Mouse (Mus musculus) neural tube, embryonic 15.5 days (tissue): Measurements from ENCODE around the gene Gzmk. TPM values are rescaled to one million over a fixed set of nuclear protein-coding genes. Genes with fewer than 3 reads are reported as not detected.

Experiments used
- ATAC-seq: fragments of 200-750 bp; cut with Nextera tagmentation; 2 replicates; pipeline ENCODE4 v1.8.0; 2017; ENCODE audit warnings: mild to moderate bottlenecking, moderate TSS enrichment, moderate library complexity; ENCODE audit not compliant: low FRiP score
- H3K27ac ChIP-seq: fragments of 300-500 bp; sonication (generic); replicated peaks from 2 replicates; pipeline ENCODE4 v1.5.1; 2015; ENCODE audit warnings: mild to moderate bottlenecking, inconsistent platforms
- H3K27me3 ChIP-seq: fragments of 300-500 bp; sonication (generic); replicated peaks from 2 replicates; pipeline ENCODE4 v1.6.1; 2015; ENCODE audit warnings: inconsistent platforms
- H3K36me3 ChIP-seq: fragments of 300-500 bp; sonication (generic); 2 replicates; pipeline ENCODE4 v1.6.1; 2015; ENCODE audit warnings: inconsistent platforms
- H3K4me1 ChIP-seq: fragments of 300-500 bp; sonication (generic); 2 replicates; pipeline ENCODE4 v1.6.1; 2015; ENCODE audit warnings: inconsistent platforms
- H3K4me2 ChIP-seq: fragments of 300-500 bp; sonication (generic); 2 replicates; pipeline ENCODE4 v1.6.1; 2015; ENCODE audit warnings: inconsistent platforms, mild to moderate bottlenecking, moderate library complexity
- H3K4me3 ChIP-seq: fragments of 300-500 bp; sonication (generic); replicated peaks from 2 replicates; pipeline ENCODE4 v1.5.1; 2015; ENCODE audit warnings: mild to moderate bottlenecking, inconsistent platforms
- H3K9ac ChIP-seq: fragments of 300-500 bp; sonication (generic); replicated peaks from 2 replicates; pipeline ENCODE4 v1.6.1; 2015; ENCODE audit warnings: mild to moderate bottlenecking, inconsistent platforms
- H3K9me3 ChIP-seq: fragments of 300-500 bp; sonication (generic); replicated peaks from 2 replicates; pipeline ENCODE4 v1.6.1; 2016; ENCODE audit warnings: inconsistent platforms
- WGBS: fragments of 180-500 bp; shearing (Covaris S2); methylation state at CpG from one replicate; pipeline ENCODE4 v1.1.7; 2015; ENCODE audit warnings: mixed read lengths; 5-methylcytosine and 5-hydroxymethylcytosine counted together
- polyA plus RNA-seq: library from polyadenylated mRNA; unstranded; fragments of >200 nt; fragmentation: Nextera tagmentation; extraction: Ambion mirVana; gene quantifications from 2 replicates; pipeline ENCODE4 v1.2.1, GENCODE M21; 2015

The Gzmk gene
- polyA plus RNA-seq, 1 experiment from 2014 or later: not detected

DNA sequence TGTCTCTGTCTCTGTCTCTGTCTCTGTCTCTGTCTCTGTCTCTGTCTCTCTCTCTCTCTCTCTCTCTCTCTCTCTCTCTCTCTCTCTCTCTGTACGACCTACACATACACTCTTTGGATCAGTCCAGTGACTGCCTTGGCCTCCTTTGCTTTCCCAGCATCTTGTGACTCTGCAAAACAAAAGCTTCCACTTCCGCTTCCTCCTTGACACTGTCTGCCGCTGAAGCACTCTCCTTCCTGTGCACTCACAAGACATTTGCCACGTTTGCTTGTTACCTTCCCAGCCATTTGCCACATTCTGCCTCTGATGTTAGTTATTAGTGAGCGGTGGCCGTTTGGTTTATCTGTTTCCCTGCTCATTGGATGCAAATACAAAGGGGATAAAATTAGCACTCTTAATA lies 16.4 kb upstream of the Gzmk start:
- 65% methylated on average over 6 of the region's 6 CpGs for WGBS
- no peak for ATAC-seq
- Histone ChIP-seq H3K27me3 (no peaks in the 10 kb centered on the region), H3K4me1 (no peaks in the 10 kb centered on the region), H3K4me3 (no peak overlapping the region), H3K9ac (no peak overlapping the region), H3K4me2 (no peak overlapping the region), H3K36me3 (no peaks in the 10 kb centered on the region), H3K27ac (no peak overlapping the region), H3K9me3 (no peaks in the 10 kb centered on the region)

DNA sequence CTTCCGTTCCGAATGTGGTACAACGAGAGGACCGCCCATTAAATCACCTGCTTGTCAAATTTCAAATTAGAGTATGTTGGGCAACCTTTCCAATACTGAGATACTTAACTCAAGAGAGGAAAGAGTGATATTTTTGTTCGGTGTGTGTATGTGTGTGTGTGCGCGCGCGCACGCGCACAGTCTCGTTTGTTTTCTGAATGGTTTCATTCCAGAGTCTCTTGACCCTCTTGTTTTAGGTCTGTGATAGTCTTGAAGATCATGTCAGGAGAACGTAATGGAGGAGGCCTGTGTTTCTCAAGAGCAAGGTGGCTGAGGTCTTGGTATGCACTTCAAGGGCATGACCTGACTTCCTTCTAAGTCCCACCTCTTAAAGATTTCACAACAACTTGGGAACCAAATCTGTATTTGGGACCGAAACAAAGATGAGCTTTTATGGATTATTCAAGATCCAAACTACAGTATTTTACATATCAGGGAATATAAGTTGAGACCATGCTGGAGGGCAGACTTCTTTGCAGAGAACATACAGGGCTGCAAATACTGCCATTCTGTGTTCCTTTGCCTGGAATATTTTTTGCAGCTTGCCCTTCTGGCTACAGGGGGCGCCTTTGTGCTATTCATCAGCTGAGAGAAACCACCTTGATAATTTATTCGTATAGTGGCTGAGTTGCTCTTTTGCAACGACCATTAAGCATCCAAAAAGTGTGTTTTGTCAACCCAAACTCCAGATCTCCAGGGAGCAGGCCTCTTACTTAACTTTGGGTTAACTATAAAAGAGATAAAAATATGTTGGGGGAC lies 2.2 kb upstream of the Gzmk start:
- 92% methylated on average over 17 of the region's 17 CpGs for WGBS

DNA sequence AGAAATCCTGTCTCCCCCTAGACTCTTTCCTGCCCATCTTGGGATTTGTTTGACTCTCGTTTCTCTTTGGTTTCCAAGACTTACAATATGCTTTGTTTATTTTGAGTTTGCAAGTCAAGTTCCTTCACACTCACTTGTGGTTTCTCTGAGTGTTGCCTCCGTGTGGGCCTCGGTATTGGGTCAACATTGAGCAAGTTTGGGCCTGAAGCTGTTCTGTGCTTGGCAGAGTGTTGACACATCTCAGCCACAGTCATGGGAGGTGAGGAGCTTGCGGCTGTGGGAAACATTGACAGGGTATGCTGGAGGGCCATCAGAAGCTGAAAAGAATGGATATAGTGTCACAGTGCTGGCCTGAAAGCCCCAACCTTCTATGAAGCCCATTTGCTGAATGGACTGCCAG lies 1.4 kb upstream of the Gzmk start:
- no peak overlapping the region for H3K27ac ChIP-seq
- H3K9me3 ChIP-seq: no peaks in the 10 kb centered on the region
- H3K4me1 ChIP-seq: peaks cover 10% of the 10 kb centered on the region
- no peak overlapping the region for H3K4me3 ChIP-seq
- WGBS: 93% methylated on average over 4 of the region's 4 CpGs
- H3K36me3 ChIP-seq: no peaks in the 10 kb centered on the region
- H3K4me2 ChIP-seq: no peak overlapping the region
- no peak for ATAC-seq
- no peak overlapping the region for H3K9ac ChIP-seq
- H3K27me3 ChIP-seq: no peaks in the 10 kb centered on the region

More for the DNA sequence above, 2.2 kb upstream of the Gzmk start:
- H3K4me1 ChIP-seq: peaks cover 10% of the 10 kb centered on the region
- ATAC-seq: no peak
- no peaks in the 10 kb centered on the region for H3K9me3 ChIP-seq
- no peaks in the 10 kb centered on the region for H3K27me3 ChIP-seq
- H3K9ac ChIP-seq: no peak overlapping the region
- H3K27ac ChIP-seq: no peak overlapping the region
- no peak overlapping the region for H3K4me2 ChIP-seq
- no peaks in the 10 kb centered on the region for H3K36me3 ChIP-seq
- no peak overlapping the region for H3K4me3 ChIP-seq

DNA sequence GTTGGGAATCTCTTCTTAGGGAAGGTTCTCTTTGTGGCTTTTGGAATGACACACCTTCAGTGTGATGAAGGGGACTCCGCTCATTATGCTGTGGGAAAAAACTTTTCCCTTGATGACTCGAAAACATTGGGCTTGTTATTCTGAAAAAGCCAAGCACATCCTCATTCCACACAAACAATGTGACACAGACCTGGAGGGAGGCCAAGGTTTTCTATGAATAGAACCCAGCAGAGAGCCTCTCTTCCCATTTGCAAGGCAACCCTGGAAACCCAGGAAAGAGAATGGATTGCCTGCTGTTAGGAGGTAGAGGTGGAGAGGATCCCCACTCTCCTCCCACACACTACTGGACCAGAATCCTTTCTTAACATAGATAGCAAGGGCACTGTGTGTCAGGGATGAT lies 1.6 kb downstream of the Gzmk start:
- Histone ChIP-seq H3K27me3 (no peaks in the 10 kb centered on the region), H3K4me3 (no peak overlapping the region), H3K4me2 (peak overlapping the region; percentile 34), H3K9me3 (no peaks in the 10 kb centered on the region), H3K4me1 (peaks cover 10% of the 10 kb centered on the region), H3K27ac (peak overlapping the region; percentile 39), H3K9ac (no peak overlapping the region), H3K36me3 (no peaks in the 10 kb centered on the region)
- 15% methylated on average over 2 of the region's 2 CpGs for WGBS
- no peak for ATAC-seq

DNA sequence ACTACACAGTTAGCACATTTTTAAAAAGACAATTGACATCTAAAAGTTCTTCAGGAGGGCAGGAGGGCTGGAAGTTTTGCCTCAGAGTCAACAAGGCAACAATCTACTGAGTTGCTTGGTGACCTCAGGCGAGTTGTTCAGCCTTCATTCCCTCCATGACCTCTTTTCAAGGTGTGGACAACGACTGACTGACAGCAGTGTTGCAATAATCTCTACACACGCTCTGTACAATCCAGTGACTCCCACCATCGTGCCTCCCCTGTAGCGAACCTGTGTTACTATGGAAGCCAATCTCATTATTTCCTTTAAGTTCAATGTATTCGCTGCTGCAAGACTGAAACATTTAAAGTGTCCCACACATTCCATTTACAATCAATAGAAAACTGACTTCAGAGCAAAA lies 3.9 kb downstream of the Gzmk start:
- 84% methylated on average over 6 of the region's 6 CpGs for WGBS
- Histone ChIP-seq H3K9ac (no peak overlapping the region), H3K4me2 (no peak overlapping the region), H3K4me1 (peaks cover 10% of the 10 kb centered on the region), H3K27ac (no peak overlapping the region), H3K9me3 (no peaks in the 10 kb centered on the region), H3K27me3 (no peaks in the 10 kb centered on the region), H3K36me3 (no peaks in the 10 kb centered on the region), H3K4me3 (no peak overlapping the region)
- ATAC-seq: no peak

DNA sequence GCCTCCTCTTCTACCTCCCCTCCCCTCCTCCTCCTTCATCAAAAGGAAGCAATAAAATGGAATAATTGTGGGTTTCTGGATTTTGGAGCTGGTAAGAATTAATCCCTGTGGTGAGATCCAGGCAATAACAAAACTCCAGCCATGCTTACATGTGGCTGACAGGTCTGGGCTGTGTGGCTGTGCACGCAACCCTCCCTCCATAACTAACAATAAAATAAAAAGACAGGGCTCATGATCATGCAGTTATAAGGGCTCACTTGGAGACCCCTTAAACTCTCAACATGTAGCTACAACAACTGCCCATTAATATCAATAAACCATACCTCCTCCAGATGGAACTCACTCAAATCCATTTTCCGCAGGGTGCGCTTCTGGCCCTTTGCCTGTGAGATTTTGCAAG lies 11.8 kb downstream of the Gzmk start:
- ATAC-seq: no peak
- no peaks in the 10 kb centered on the region for H3K36me3 ChIP-seq
- WGBS: 83% methylated on average over 3 of the region's 3 CpGs
- no peak overlapping the region for H3K9ac ChIP-seq
- H3K27me3 ChIP-seq: peaks cover 6% of the 10 kb centered on the region; the same call in 1 of the 2 replicates
- peaks cover 8% of the 10 kb centered on the region; the same call in 1 of the 2 replicates for H3K4me1 ChIP-seq
- H3K4me2 ChIP-seq: no peak overlapping the region
- no peaks in the 10 kb centered on the region for H3K9me3 ChIP-seq
- no peak overlapping the region for H3K27ac ChIP-seq
- no peak overlapping the region for H3K4me3 ChIP-seq

DNA sequence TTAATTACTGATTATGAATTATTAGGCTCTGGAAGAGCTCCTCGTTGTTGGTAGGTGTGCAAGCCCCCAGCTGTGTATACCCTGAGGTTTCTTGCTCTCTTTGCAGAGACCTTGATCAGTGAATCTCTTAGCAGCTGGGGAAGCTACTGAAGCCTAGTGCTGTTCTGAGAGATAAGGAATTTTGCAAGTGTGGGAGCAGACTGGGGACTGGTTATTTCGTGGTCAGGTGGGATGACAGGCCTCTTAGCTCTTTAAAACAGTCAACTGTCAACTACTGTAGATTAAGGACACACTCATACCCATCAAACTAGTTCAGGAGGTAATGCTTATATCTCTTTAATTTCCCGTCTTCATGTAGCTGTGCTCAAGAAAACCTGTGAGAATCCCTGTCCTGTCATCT lies 13.3 kb downstream of the Gzmk start:
- Histone ChIP-seq H3K27ac (no peak overlapping the region), H3K4me1 (peaks cover 8% of the 10 kb centered on the region; the same call in 1 of the 2 replicates), H3K36me3 (no peaks in the 10 kb centered on the region), H3K4me3 (no peak overlapping the region), H3K9me3 (no peaks in the 10 kb centered on the region), H3K4me2 (no peak overlapping the region), H3K27me3 (peaks cover 6% of the 10 kb centered on the region; the same call in 1 of the 2 replicates), H3K9ac (no peak overlapping the region)
- ATAC-seq: no peak
- 78% methylated on average over 3 of the region's 3 CpGs for WGBS

DNA sequence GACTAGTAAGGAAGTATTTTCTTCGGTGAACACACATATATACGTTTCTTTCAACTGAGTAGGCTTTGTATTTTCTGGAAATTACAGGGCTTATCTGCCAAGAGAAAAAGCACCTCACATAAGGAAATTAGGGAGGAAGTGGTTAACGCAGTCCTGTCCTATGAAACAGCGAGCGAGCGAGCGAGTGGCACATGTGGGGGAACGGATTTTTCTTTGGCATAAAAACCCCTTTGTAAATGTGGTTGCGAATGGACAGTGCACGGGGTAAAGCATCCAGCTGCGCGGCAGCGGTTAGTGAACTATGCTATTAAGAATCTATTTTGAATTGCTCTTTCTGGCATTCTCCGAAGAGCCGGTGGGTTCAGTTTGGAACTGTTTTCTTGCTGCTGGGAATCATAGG lies 14.4 kb downstream of the Gzmk start:
- 69% methylated on average over 15 of the region's 15 CpGs for WGBS
- H3K9ac ChIP-seq: no peak overlapping the region
- no peak overlapping the region for H3K27ac ChIP-seq
- no peak overlapping the region for H3K4me2 ChIP-seq
- H3K4me3 ChIP-seq: no peak overlapping the region
- H3K36me3 ChIP-seq: no peaks in the 10 kb centered on the region
- peaks cover 8% of the 10 kb centered on the region; the same call in 1 of the 2 replicates for H3K4me1 ChIP-seq
- ATAC-seq: no peak
- no peaks in the 10 kb centered on the region for H3K9me3 ChIP-seq
- peaks cover 6% of the 10 kb centered on the region; the same call in 1 of the 2 replicates for H3K27me3 ChIP-seq

DNA sequence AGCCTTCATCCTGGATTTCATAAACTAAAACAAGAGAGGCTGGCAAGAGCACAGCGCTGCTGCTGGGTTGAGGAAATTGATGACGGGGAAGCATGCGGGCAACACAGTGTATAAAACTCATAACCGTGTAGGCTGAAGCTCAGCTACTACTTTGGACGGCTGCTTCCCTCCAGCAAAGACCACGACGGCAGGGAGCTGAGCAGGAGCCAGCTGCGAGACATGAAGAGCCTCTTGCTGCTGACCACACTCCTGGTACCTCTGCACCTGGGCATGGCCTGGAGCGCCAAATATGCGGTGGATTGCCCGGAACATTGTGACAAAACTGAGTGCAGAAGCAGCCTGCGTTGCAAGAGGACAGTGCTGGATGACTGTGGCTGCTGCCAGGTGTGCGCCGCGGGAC lies 16.1 kb downstream of the Gzmk start, which contains the start of gene Esm1:
Gene Esm1 (plus strand): TSS at position 36 of the 400 bp plus-strand sequence.
- H3K4me1 ChIP-seq: peaks cover 8% of the 10 kb centered on the region; the same call in 1 of the 2 replicates
- 41% methylated on average over 15 of the region's 15 CpGs for WGBS
- 0 out of 2 replicates have a peak, but pooled peaks have one; percentile 45 for ATAC-seq
- no peak within 1 kb of the TSS for H3K9ac ChIP-seq
- H3K4me3 ChIP-seq: peak within 1 kb of the TSS; percentile 0; the same call in 1 of the 2 replicates
- no peaks in the 10 kb centered on the region for H3K36me3 ChIP-seq
- H3K27me3 ChIP-seq: peaks cover 6% of the 10 kb centered on the region; the same call in 1 of the 2 replicates
- no peak within 1 kb of the TSS for H3K27ac ChIP-seq
- peak within 1 kb of the TSS; percentile 31 for H3K4me2 ChIP-seq
- no peaks in the 10 kb centered on the region for H3K9me3 ChIP-seq

DNA sequence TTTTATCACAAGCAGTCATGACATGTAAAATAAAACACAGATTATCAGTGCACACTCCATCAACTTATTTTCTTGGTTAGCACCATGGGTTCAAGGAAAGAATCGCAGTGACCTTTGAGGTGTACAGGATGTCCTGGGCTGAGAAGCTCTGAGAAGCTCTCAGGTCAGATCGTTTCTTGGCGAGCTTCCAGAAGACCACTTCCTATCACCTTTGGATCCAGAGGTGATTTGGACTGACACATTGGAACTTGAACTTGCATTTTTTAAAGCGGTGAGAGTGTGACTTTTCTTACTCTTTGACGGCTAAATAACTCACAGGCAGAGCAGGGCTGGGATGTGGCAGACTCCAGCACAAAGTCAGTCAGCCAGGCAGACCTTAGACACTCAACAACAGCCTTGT lies 20.4 kb downstream of the Gzmk start:
- H3K4me2 ChIP-seq: no peak overlapping the region
- H3K27me3 ChIP-seq: 0 out of 2 replicates have a peak, but pooled peaks cover 2% of the 10 kb centered on the region
- no peaks in the 10 kb centered on the region for H3K9me3 ChIP-seq
- no peak for ATAC-seq
- H3K27ac ChIP-seq: no peak overlapping the region
- WGBS: 92% methylated on average over 5 of the region's 5 CpGs
- H3K4me3 ChIP-seq: no peak overlapping the region
- H3K36me3 ChIP-seq: no peaks in the 10 kb centered on the region
- H3K9ac ChIP-seq: no peak overlapping the region
- peaks cover 8% of the 10 kb centered on the region; the same call in 1 of the 2 replicates for H3K4me1 ChIP-seq

DNA sequence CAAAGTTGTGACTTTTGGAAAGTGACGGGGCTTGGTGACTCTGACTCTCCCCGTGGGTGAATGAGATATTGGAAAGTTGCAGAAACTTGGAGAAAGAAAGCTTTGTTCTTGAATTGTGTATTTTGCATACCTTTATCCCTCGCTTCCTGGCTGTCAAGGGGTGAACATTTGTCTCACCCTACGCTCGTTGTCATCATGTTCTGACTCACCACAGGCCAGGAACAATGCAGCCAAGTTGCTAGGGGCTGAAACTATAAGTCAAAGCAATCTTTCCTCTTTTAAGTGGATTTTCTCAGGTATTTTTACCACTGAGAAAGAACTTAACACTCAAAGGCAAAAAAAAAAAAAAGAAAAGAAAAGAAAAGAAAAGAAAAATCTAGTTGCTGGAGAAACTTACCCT lies 22.6 kb downstream of the Gzmk start:
- no peaks in the 10 kb centered on the region for H3K4me1 ChIP-seq
- no peaks in the 10 kb centered on the region for H3K27me3 ChIP-seq
- no peak overlapping the region for H3K27ac ChIP-seq
- no peaks in the 10 kb centered on the region for H3K9me3 ChIP-seq
- H3K4me3 ChIP-seq: no peak overlapping the region
- H3K4me2 ChIP-seq: no peak overlapping the region
- no peaks in the 10 kb centered on the region for H3K36me3 ChIP-seq
- ATAC-seq: no peak
- no peak overlapping the region for H3K9ac ChIP-seq
- 52% methylated on average over 5 of the region's 5 CpGs for WGBS

DNA sequence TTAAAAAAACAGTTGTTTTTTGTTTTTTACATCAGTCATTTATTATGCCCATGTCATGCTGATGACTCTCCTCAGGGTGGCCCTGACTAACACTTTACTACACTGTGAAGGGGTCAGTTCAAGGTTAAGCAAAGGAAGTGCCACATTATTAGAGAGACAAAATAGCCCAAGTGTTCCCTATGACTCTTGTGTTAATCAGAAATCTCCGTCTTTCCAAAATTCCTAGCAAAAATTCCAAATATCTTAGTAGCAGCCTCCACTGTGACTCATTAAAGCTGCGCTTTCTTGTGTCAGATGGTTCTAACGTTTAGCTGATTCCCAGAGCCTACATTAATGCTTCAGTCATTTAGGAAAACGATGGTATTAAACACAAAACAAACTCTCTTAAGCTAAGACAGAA lies 23.5 kb downstream of the Gzmk start:
- Histone ChIP-seq H3K27ac (no peak overlapping the region), H3K4me2 (no peak overlapping the region), H3K9me3 (no peaks in the 10 kb centered on the region), H3K4me1 (no peaks in the 10 kb centered on the region), H3K27me3 (no peaks in the 10 kb centered on the region), H3K9ac (no peak overlapping the region), H3K4me3 (no peak overlapping the region), H3K36me3 (no peaks in the 10 kb centered on the region)
- ATAC-seq: no peak
- 60% methylated on average over 4 of the region's 4 CpGs for WGBS
